Mouse (Mus musculus): ENCODE measurements around the gene Bex2. TPM values are rescaled to one million over a fixed set of nuclear protein-coding genes. Genes with fewer than 3 reads are reported as not detected.
"Not testable (repeated sequence)": the region's sequence is repeated elsewhere in the genome, so short reads cannot be mapped to it uniquely, and the experiment has no call there.

Bex2 gene
- polyA plus RNA-seq, 1 experiment from 2014 or later = 55.6 TPM

GRCm38 (mm10) chrX:136092497-136093279 lies 24.7 kb upstream of the Bex2 start:
- H3K27ac ChIP-seq (ENCODE audit: low read depth) = no peak overlapping the region
- H3K4me2 ChIP-seq = no peak overlapping the region
- WGBS = 7% methylated on average over 2 of the region's 2 CpGs
- H3K9me3 ChIP-seq (ENCODE audit: low read depth, low read length) = no peaks in the 10 kb centered on the region
- DNase-seq (peak; percentile 37), ATAC-seq (ENCODE audit: insufficient read depth) (peak; percentile 47; the same call in 1 of the 2 replicates)
- H3K27me3 ChIP-seq (ENCODE audit: insufficient read depth, low read length) = no peaks in the 10 kb centered on the region
- no peak for TF ChIP-seq CTCF (IDR thresholded peaks at IDR 0.05; ENCODE audit: low read depth)
- H3K4me1 ChIP-seq (ENCODE audit: insufficient read depth) = no peaks in the 10 kb centered on the region
- no peaks in the 10 kb centered on the region for H3K36me3 ChIP-seq (ENCODE audit: insufficient read depth)
- H3K4me3 ChIP-seq (ENCODE audit: low read depth, low read length) = no peak overlapping the region
- H3K9ac ChIP-seq = no peak overlapping the region

- H3K9me3 ChIP-seq (ENCODE audit: low read depth, low read length) = no peaks in the 10 kb centered on the region
- no peak for TF ChIP-seq CTCF (IDR thresholded peaks at IDR 0.05; ENCODE audit: low read depth)
- 74% methylated on average over 9 of the region's 9 CpGs for WGBS
- no peak within 1 kb of the TSS for H3K4me2 ChIP-seq
- H3K4me1 ChIP-seq (ENCODE audit: insufficient read depth) = no peaks in the 10 kb centered on the region
- H3K36me3 ChIP-seq (ENCODE audit: insufficient read depth) = no peaks in the 10 kb centered on the region
- no peak for ATAC-seq (ENCODE audit: insufficient read depth)
- H3K27ac ChIP-seq (ENCODE audit: low read depth) = no peak within 1 kb of the TSS
- DNase-seq = no peak
- no peaks in the 10 kb centered on the region for H3K27me3 ChIP-seq (ENCODE audit: insufficient read depth, low read length)
- no peak within 1 kb of the TSS for H3K9ac ChIP-seq
- no peak within 1 kb of the TSS for H3K4me3 ChIP-seq (ENCODE audit: low read depth, low read length)
Observed at GRCm38 (mm10) chrX:136085155-136085554, 17.1 kb upstream of the Bex2 start, which contains the start of gene Nxf3. Gene Nxf3, minus strand, starts transcription at chrX:136085255.

GRCm38 (mm10) chrX:136067201-136067991 lies 640 bp downstream of the Bex2 start:
- WGBS = 9% methylated on average over 18 of the region's 48 CpGs
- not testable (repeated sequence) for H3K27me3 ChIP-seq (ENCODE audit: insufficient read depth, low read length); H3K9ac ChIP-seq; H3K36me3 ChIP-seq (ENCODE audit: insufficient read depth); H3K9me3 ChIP-seq (ENCODE audit: low read depth, low read length); H3K4me1 ChIP-seq (ENCODE audit: insufficient read depth); H3K27ac ChIP-seq (ENCODE audit: low read depth)
- peak overlapping the region; percentile 29 for H3K4me3 ChIP-seq (ENCODE audit: low read depth, low read length)
- ATAC-seq (ENCODE audit: insufficient read depth) (peak; percentile 72), DNase-seq (peak; percentile 71)
- peak; percentile 20; the same call in 1 of the 2 replicates for TF ChIP-seq CTCF (IDR thresholded peaks at IDR 0.05; ENCODE audit: low read depth)
- H3K4me2 ChIP-seq = peak overlapping the region; percentile 55

GRCm38 (mm10) chrX:136060698-136061097 lies 7.3 kb downstream of the Bex2 start:
- H3K4me3 ChIP-seq (ENCODE audit: low read depth, low read length) = no peak overlapping the region
- no peaks in the 10 kb centered on the region for H3K36me3 ChIP-seq (ENCODE audit: insufficient read depth)
- no peak for TF ChIP-seq CTCF (IDR thresholded peaks at IDR 0.05; ENCODE audit: low read depth)
- DNase-seq = peak; percentile 20
- ATAC-seq (ENCODE audit: insufficient read depth) = 0 out of 2 replicates have a peak, but pooled peaks have one; percentile 24
- H3K4me2 ChIP-seq = no peak overlapping the region
- no peaks in the 10 kb centered on the region for H3K27me3 ChIP-seq (ENCODE audit: insufficient read depth, low read length)
- no peaks in the 10 kb centered on the region for H3K4me1 ChIP-seq (ENCODE audit: insufficient read depth)
- 56% methylated on average over 1 of the region's 1 CpGs for WGBS
- no peaks in the 10 kb centered on the region for H3K9me3 ChIP-seq (ENCODE audit: low read depth, low read length)
- H3K27ac ChIP-seq (ENCODE audit: low read depth) = no peak overlapping the region
- no peak overlapping the region for H3K9ac ChIP-seq

DNA sequence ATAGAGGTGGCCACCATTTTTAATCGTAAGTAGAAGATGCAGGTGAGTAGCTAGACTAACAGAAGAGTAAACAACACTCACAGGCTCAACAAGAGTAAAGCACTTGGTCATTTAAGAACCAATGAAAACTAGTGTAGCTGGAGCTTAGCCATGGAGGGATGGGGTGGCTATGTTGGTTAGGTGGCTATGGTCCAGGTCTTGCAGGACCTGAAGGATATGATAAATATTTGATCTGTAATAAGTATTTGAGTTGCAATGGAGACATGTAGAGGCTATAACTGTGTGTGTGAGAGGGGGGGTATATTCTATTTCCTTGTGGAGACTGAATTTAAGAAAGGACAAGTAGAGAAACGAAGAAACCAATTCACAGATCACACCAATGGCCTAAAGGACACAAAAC lies 16.8 kb downstream of the Bex2 start:
- DNase-seq (no peak), ATAC-seq (ENCODE audit: insufficient read depth) (no peak)
- H3K36me3 ChIP-seq (ENCODE audit: insufficient read depth) = no peaks in the 10 kb centered on the region
- TF ChIP-seq CTCF (IDR thresholded peaks at IDR 0.05; ENCODE audit: low read depth) = no peak
- H3K4me2 ChIP-seq = no peak overlapping the region
- H3K9me3 ChIP-seq (ENCODE audit: low read depth, low read length) = no peaks in the 10 kb centered on the region
- H3K4me1 ChIP-seq (ENCODE audit: insufficient read depth) = no peaks in the 10 kb centered on the region
- H3K4me3 ChIP-seq (ENCODE audit: low read depth, low read length) = no peak overlapping the region
- WGBS = 65% methylated on average over 2 of the region's 2 CpGs
- H3K9ac ChIP-seq = no peak overlapping the region
- H3K27ac ChIP-seq (ENCODE audit: low read depth) = no peak overlapping the region
- no peaks in the 10 kb centered on the region for H3K27me3 ChIP-seq (ENCODE audit: insufficient read depth, low read length)

DNA sequence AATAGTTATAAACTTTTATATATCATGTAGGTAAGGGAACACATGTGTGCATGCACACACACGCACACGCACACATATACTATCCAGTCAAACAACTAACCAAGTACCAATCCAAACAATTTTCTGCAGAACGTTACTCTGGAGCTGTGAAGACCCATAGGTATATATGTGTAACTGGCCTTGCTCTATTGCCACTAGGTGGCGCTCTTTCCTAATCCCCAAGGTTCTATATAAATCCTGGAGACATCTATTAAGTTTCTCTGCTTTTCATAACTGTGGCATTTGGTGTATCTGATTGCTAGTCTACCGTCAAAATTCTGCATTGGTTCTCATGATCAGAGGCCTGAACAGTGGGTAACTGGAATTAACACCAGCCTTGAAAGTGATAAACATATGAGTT lies 20.5 kb downstream of the Bex2 start:
- Histone ChIP-seq H3K36me3 (ENCODE audit: insufficient read depth) (no peaks in the 10 kb centered on the region), H3K4me3 (ENCODE audit: low read depth, low read length) (no peak overlapping the region), H3K9me3 (ENCODE audit: low read depth, low read length) (no peaks in the 10 kb centered on the region), H3K4me2 (no peak overlapping the region), H3K27me3 (ENCODE audit: insufficient read depth, low read length) (no peaks in the 10 kb centered on the region), H3K4me1 (ENCODE audit: insufficient read depth) (no peaks in the 10 kb centered on the region), H3K9ac (no peak overlapping the region), H3K27ac (ENCODE audit: low read depth) (no peak overlapping the region)
- TF ChIP-seq CTCF (IDR thresholded peaks at IDR 0.05; ENCODE audit: low read depth) = peak; percentile 76
- ATAC-seq (ENCODE audit: insufficient read depth) (peak; percentile 69; the same call in 1 of the 2 replicates), DNase-seq (peak; percentile 90)
- WGBS = 17% methylated on average over 5 of the region's 5 CpGs

GRCm38 (mm10) chrX:136043726-136044125 lies 24.3 kb downstream of the Bex2 start:
- Histone ChIP-seq H3K9me3 (ENCODE audit: low read depth, low read length) (no peaks in the 10 kb centered on the region), H3K27ac (ENCODE audit: low read depth) (no peak overlapping the region), H3K36me3 (ENCODE audit: insufficient read depth) (no peaks in the 10 kb centered on the region), H3K9ac (no peak overlapping the region), H3K4me2 (no peak overlapping the region), H3K4me3 (ENCODE audit: low read depth, low read length) (no peak overlapping the region), H3K4me1 (ENCODE audit: insufficient read depth) (no peaks in the 10 kb centered on the region), H3K27me3 (ENCODE audit: insufficient read depth, low read length) (no peaks in the 10 kb centered on the region)
- 88% methylated on average over 1 of the region's 1 CpGs for WGBS
- ATAC-seq (ENCODE audit: insufficient read depth) (no peak), DNase-seq (no peak)
- TF ChIP-seq CTCF (IDR thresholded peaks at IDR 0.05; ENCODE audit: low read depth) = no peak

DNA sequence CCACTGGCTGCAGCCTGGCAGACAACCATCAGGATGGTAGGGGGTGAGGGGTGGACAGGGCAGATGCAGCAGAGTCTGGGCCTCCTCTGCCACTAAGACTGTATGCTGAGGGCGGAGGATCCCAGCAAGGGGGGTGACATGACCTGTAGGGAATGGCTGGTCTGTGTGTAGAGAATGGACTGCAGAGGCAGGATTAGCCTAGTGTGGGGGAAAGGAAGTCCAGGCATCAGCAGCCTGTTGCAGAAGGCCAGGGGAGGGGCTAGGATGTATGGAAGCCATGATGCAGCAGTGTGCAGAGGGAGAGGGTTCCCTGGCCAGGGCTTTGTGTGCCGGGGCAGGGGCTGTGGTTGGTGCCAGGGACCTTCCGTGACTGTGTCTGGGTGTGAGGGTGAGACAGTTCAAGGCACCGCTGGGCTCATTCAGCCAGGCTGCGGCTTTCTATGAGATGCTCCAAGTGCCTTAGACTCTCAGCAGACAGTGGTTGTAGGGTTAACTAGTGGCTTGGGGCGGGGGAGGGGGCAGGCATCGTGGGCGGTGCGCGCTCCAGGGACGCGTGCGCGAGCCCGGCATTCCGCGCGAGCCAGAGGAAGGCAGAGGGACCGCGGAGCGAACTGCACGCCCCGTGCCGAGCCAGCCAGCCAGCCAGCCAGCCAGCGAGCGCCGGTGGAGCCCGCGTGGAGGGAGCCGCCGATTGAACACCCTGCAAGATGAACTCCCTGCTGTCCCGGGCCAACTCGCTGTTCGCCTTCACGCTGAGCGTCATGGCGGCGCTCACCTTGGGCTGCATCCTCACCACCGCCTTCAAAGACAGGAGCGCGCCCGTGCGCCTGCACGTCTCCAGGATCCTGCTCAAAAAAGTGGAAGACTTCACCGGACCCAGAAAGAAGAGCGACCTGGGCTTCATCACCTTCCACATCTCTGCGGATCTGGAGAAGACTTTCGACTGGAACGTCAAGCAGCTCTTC lies 35.0 kb downstream of the Bex2 start, which contains the start of gene Arxes1:
Arxes1 (plus strand) TSS at position 569 of the 965 bp plus-strand sequence.
- H3K9ac ChIP-seq; H3K4me1 ChIP-seq (ENCODE audit: insufficient read depth); H3K27ac ChIP-seq (ENCODE audit: low read depth); H3K27me3 ChIP-seq (ENCODE audit: insufficient read depth, low read length); H3K36me3 ChIP-seq (ENCODE audit: insufficient read depth); H3K9me3 ChIP-seq (ENCODE audit: low read depth, low read length): not testable (repeated sequence)
- WGBS = 14% methylated on average over 1 of the region's 49 CpGs
- H3K4me2 ChIP-seq = peak within 1 kb of the TSS; percentile 57
- DNase-seq = peak; percentile 13
- peak; percentile 96 for ATAC-seq (ENCODE audit: insufficient read depth)
- H3K4me3 ChIP-seq (ENCODE audit: low read depth, low read length) = peak within 1 kb of the TSS; percentile 22; the same call in 1 of the 2 replicates
